Mouse (Mus musculus): ENCODE measurements around the gene Sox6.

GRCm38 (mm10) chr7:115845791-115846366, 192.7 kb downstream of the Sox6 start:
- TF ChIP-seq CTCF (conservative IDR thresholded peaks at IDR 0.05; ENCODE audit: low read length) = no peak
- no peak for TF ChIP-seq NANOG (IDR thresholded peaks at IDR 0.05; ENCODE audit: borderline replicate concordance, low read length)
- TF ChIP-seq POU5F1 (IDR thresholded peaks at IDR 0.05; ENCODE audit: borderline replicate concordance, low read length) = no peak
